Mouse (Mus musculus): ENCODE measurements around the gene Arl15.

DNA sequence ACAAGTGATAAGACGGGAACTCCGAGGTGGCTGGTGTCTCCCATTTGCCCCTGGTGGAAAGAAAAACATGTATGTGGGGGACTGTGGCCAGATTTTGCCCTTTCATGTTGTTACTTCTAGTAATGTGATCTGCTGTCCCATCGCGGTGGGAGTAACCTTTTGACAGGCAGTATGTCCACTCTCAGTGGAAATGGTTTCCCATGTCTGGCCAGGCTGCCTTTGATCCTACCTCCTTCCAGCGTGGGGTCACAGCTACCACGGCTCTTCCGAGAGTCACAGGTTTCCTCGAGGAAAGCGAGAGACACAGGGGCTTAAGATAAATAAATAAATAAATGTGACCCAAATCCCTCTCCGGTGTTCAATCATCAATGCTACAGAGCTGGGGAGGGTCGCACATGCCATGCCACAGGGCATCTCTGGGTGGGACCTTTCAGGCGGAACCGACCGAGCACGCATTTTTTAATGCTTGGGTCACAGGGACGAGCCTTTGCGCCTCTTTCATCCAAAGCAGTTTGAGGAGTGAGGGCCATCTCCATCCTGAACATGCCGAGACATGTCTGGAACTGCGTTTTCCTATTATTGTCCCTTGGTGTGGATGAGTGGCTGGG is 86.4 kb downstream of the Arl15 start:
- TF ChIP-seq CTCF (IDR thresholded peaks at IDR 0.05; ENCODE audit: low read depth) (no peak), EP300 (optimal IDR thresholded peaks at IDR 0.05) (no peak)
